Mouse (Mus musculus): Measurements from ENCODE around the gene H3f3a. TPM values are rescaled to one million over a fixed set of nuclear protein-coding genes. Genes with fewer than 3 reads are reported as not detected.
"Not testable (repeated sequence)": the region's sequence is repeated elsewhere in the genome, so short reads cannot be mapped to it uniquely, and the experiment has no call there.

H3f3a gene
- total and polyA plus RNA-seq, 3 experiments, result 258 to 430 (median 405) TPM

GRCm38 (mm10) chr1:180837186-180837585, 23.4 kb upstream of the H3f3a start:
- 58% methylated on average over 5 of the region's 5 CpGs for WGBS
- Histone ChIP-seq H3K9ac (ENCODE audit: low read depth, low read length) (no peak overlapping the region), H3K4me1 (ENCODE audit: control insufficient read depth, insufficient read depth, low read length) (no peaks in the 10 kb centered on the region)

GRCm38 (mm10) chr1:180836467-180836866, 22.7 kb upstream of the H3f3a start:
- H3K27me3 ChIP-seq (ENCODE audit: control insufficient read depth, insufficient read depth, low read length); H3K4me3 ChIP-seq; H3K4me1 ChIP-seq (ENCODE audit: control insufficient read depth, insufficient read depth, low read length); DNase-seq; H3K9ac ChIP-seq (ENCODE audit: low read depth, low read length); H3K27ac ChIP-seq; H3K79me2 ChIP-seq (replicated peaks; ENCODE audit: control insufficient read depth, insufficient read depth, low read length); H3K36me3 ChIP-seq (ENCODE audit: control insufficient read depth, insufficient read depth, low read length); intact Hi-C loops (cut with DNase I): not testable (repeated sequence)
- WGBS, result 95% methylated on average over 8 of the region's 8 CpGs

More at GRCm38 (mm10) chr1:180837186-180837585, 23.4 kb upstream of the H3f3a start:
- TF ChIP-seq POLR2A (IDR thresholded peaks at IDR 0.05; ENCODE audit: insufficient read depth, low read depth, low read length), result no peak
- no peak for DNase-seq
- Histone ChIP-seq H3K36me3 (ENCODE audit: control insufficient read depth, insufficient read depth, low read length) (no peaks in the 10 kb centered on the region), H3K27me3 (ENCODE audit: control insufficient read depth, insufficient read depth, low read length) (no peaks in the 10 kb centered on the region), H3K27ac (no peak overlapping the region), H3K79me2 (replicated peaks; ENCODE audit: control insufficient read depth, insufficient read depth, low read length) (no peaks in the 10 kb centered on the region), H3K4me3 (no peak overlapping the region)
- intact Hi-C loops (cut with DNase I), result no loop called here

- TF ChIP-seq POLR2A (IDR thresholded peaks at IDR 0.05; ENCODE audit: insufficient read depth, low read depth, low read length) (no peak), EP300 (IDR thresholded peaks at IDR 0.05; ENCODE audit: insufficient read depth, low read depth, low read length) (no peak), CTCF (IDR thresholded peaks at IDR 0.05) (no peak)
- Histone ChIP-seq H3K4me3 (no peak overlapping the region), H3K27me3 (ENCODE audit: control insufficient read depth, insufficient read depth, low read length) (no peaks in the 10 kb centered on the region), H3K27ac (no peak overlapping the region), H3K4me1 (ENCODE audit: control insufficient read depth, insufficient read depth, low read length) (no peaks in the 10 kb centered on the region), H3K36me3 (ENCODE audit: control insufficient read depth, insufficient read depth, low read length) (no peaks in the 10 kb centered on the region), H3K79me2 (replicated peaks; ENCODE audit: control insufficient read depth, insufficient read depth, low read length) (no peaks in the 10 kb centered on the region), H3K9ac (ENCODE audit: low read depth, low read length) (no peak overlapping the region)
- 67% methylated on average over 10 of the region's 10 CpGs for WGBS
- DNase-seq, result no peak
- intact Hi-C loops (cut with DNase I), result no loop called here
These were observed 21.7 kb upstream of the H3f3a start for GRCm38 (mm10) chr1:180835273-180836015.

GRCm38 (mm10) chr1:180830588-180831346, 17.0 kb upstream of the H3f3a start:
- Histone ChIP-seq H3K36me3 (ENCODE audit: control insufficient read depth, insufficient read depth, low read length) (no peaks in the 10 kb centered on the region), H3K27me3 (ENCODE audit: control insufficient read depth, insufficient read depth, low read length) (no peaks in the 10 kb centered on the region), H3K4me1 (ENCODE audit: control insufficient read depth, insufficient read depth, low read length) (peaks cover 3% of the 10 kb centered on the region), H3K4me3 (no peak overlapping the region), H3K9ac (ENCODE audit: low read depth, low read length) (no peak overlapping the region), H3K27ac (no peak overlapping the region; the same call in 1 of the 2 replicates), H3K79me2 (replicated peaks; ENCODE audit: control insufficient read depth, insufficient read depth, low read length) (no peaks in the 10 kb centered on the region)
- no peak for DNase-seq
- 38% methylated on average over 14 of the region's 14 CpGs for WGBS
- intact Hi-C loops (cut with DNase I), result loop anchor here (2.0 kb wide), 2 partner anchors 16 to 18 kb away; no protein-coding TSS in a partner anchor
- no peak for TF ChIP-seq POLR2A (IDR thresholded peaks at IDR 0.05; ENCODE audit: insufficient read depth, low read depth, low read length)
- TF ChIP-seq CTCF (IDR thresholded peaks at IDR 0.05), result no peak
- TF ChIP-seq EP300 (IDR thresholded peaks at IDR 0.05; ENCODE audit: insufficient read depth, low read depth, low read length), result no peak

- intact Hi-C loops (cut with DNase I), result loop anchor here (2.0 kb wide), 2 partner anchors 15 to 19 kb away; no protein-coding TSS in a partner anchor
- no peaks in the 10 kb centered on the region for H3K79me2 ChIP-seq (replicated peaks; ENCODE audit: control insufficient read depth, insufficient read depth, low read length)
- H3K4me1 ChIP-seq (ENCODE audit: control insufficient read depth, insufficient read depth, low read length), result peaks cover 3% of the 10 kb centered on the region
- H3K36me3 ChIP-seq (ENCODE audit: control insufficient read depth, insufficient read depth, low read length), result no peaks in the 10 kb centered on the region
- no peak for TF ChIP-seq CTCF (IDR thresholded peaks at IDR 0.05)
- TF ChIP-seq POLR2A (IDR thresholded peaks at IDR 0.05; ENCODE audit: insufficient read depth, low read depth, low read length), result no peak
- no peak for TF ChIP-seq EP300 (IDR thresholded peaks at IDR 0.05; ENCODE audit: insufficient read depth, low read depth, low read length)
- H3K27ac ChIP-seq, result peak overlapping the region; percentile 63
- no peak overlapping the region for H3K9ac ChIP-seq (ENCODE audit: low read depth, low read length)
- peak in 1 of 2 experiments; percentile 30 for DNase-seq
- WGBS, result 54% methylated on average over 11 of the region's 11 CpGs
- no peak overlapping the region; the same call in 1 of the 2 replicates for H3K4me3 ChIP-seq
- no peaks in the 10 kb centered on the region for H3K27me3 ChIP-seq (ENCODE audit: control insufficient read depth, insufficient read depth, low read length)
These were observed 16.4 kb upstream of the H3f3a start for GRCm38 (mm10) chr1:180830175-180830574.

- 50% methylated on average over 11 of the region's 11 CpGs for WGBS
- TF ChIP-seq POLR2A (IDR thresholded peaks at IDR 0.05; ENCODE audit: insufficient read depth, low read depth, low read length), result peak; percentile 57
- TF ChIP-seq EP300 (IDR thresholded peaks at IDR 0.05; ENCODE audit: insufficient read depth, low read depth, low read length), result no peak
- Histone ChIP-seq H3K9ac (ENCODE audit: low read depth, low read length) (no peak overlapping the region), H3K27ac (peak overlapping the region; percentile 63), H3K36me3 (ENCODE audit: control insufficient read depth, insufficient read depth, low read length) (no peaks in the 10 kb centered on the region), H3K4me1 (ENCODE audit: control insufficient read depth, insufficient read depth, low read length) (peaks cover 5% of the 10 kb centered on the region), H3K27me3 (ENCODE audit: control insufficient read depth, insufficient read depth, low read length) (no peaks in the 10 kb centered on the region), H3K4me3 (no peak overlapping the region; the same call in 1 of the 2 replicates), H3K79me2 (replicated peaks; ENCODE audit: control insufficient read depth, insufficient read depth, low read length) (no peaks in the 10 kb centered on the region)
- peak in 1 of 2 experiments; percentile 58 for DNase-seq
- intact Hi-C loops (cut with DNase I), result loop anchor here (2.0 kb wide), 2 partner anchors 15 to 19 kb away; no protein-coding TSS in a partner anchor
These were observed 16.0 kb upstream of the H3f3a start for GRCm38 (mm10) chr1:180829775-180830174.
